Mouse (Mus musculus): ENCODE results near the gene Abhd5. TPM values are rescaled to one million over a fixed set of nuclear protein-coding genes. Genes with fewer than 3 reads are reported as not detected.

The Abhd5 gene
- polyA plus RNA-seq, 1 experiment from 2014 or later: 25.2 TPM

- no peak overlapping the region for H3K4me2 ChIP-seq
- no peak overlapping the region for H3K27ac ChIP-seq
- no peaks in the 10 kb centered on the region for H3K27me3 ChIP-seq (replicated peaks)
- H3K36me3 ChIP-seq: no peaks in the 10 kb centered on the region
- no peak overlapping the region for H3K9ac ChIP-seq
- ATAC-seq (ENCODE audit: insufficient read depth, low FRiP score, low read depth): no peak
- WGBS: 22% methylated on average over 13 of the region's 13 CpGs
- H3K4me1 ChIP-seq: no peaks in the 10 kb centered on the region
- no peaks in the 10 kb centered on the region for H3K9me3 ChIP-seq
- H3K4me3 ChIP-seq (replicated peaks): no peak overlapping the region
These were observed 69.7 kb downstream of the Abhd5 start for GRCm38 (mm10) chr9:122420772-122421764.

DNA sequence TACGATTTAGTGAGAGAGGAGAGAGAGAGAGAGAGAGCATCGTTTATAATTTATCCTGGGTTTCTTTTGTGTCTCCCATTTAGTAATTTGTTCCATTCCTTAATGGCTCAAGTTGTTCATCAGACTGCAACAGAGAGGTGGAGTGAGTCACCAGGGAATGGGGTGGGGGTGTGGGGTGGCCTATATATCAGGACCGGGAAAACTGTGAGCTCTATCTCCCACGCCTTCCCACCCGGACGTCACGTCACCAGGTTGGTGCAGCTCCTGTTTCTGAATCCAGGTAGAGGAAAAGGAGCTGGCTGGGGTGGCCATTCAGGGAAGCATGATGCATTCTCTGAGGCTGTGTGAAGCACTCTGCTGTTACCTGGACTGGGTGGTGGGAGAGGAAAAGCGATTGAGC, 70.5 kb downstream of the Abhd5 start:
- no peak overlapping the region for H3K4me3 ChIP-seq (replicated peaks)
- 84% methylated on average over 8 of the region's 8 CpGs for WGBS
- H3K27me3 ChIP-seq (replicated peaks): no peaks in the 10 kb centered on the region
- H3K36me3 ChIP-seq: no peaks in the 10 kb centered on the region
- no peak overlapping the region for H3K4me2 ChIP-seq
- no peak overlapping the region for H3K9ac ChIP-seq
- H3K4me1 ChIP-seq: no peaks in the 10 kb centered on the region
- no peaks in the 10 kb centered on the region for H3K9me3 ChIP-seq
- no peak overlapping the region for H3K27ac ChIP-seq
- ATAC-seq (ENCODE audit: insufficient read depth, low FRiP score, low read depth): no peak

DNA sequence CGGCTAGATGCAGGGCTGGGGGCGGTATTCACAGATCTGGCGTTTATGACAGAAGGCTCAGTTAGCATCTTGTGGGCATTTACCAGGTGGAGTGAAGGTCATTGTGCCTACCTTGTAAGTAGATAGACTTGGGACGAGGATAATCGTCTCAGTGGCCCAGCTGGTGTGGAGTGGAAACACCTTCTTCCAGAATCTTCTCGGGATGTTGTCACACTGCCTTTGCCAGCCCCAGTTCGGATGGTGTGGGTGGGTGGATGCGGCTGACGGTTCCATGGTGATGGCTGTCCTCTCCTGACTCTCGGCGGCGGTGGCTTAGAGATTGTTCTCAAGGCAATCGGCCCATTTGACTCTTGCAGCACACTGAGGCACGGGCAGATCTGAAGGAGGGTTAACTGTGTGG, 71.3 kb downstream of the Abhd5 start:
- Histone ChIP-seq H3K36me3 (no peaks in the 10 kb centered on the region), H3K4me3 (replicated peaks) (no peak overlapping the region), H3K27me3 (replicated peaks) (no peaks in the 10 kb centered on the region), H3K9me3 (no peaks in the 10 kb centered on the region), H3K4me1 (no peaks in the 10 kb centered on the region), H3K27ac (no peak overlapping the region), H3K4me2 (no peak overlapping the region), H3K9ac (no peak overlapping the region)
- no peak for ATAC-seq (ENCODE audit: insufficient read depth, low FRiP score, low read depth)
- WGBS: 85% methylated on average over 14 of the region's 14 CpGs

DNA sequence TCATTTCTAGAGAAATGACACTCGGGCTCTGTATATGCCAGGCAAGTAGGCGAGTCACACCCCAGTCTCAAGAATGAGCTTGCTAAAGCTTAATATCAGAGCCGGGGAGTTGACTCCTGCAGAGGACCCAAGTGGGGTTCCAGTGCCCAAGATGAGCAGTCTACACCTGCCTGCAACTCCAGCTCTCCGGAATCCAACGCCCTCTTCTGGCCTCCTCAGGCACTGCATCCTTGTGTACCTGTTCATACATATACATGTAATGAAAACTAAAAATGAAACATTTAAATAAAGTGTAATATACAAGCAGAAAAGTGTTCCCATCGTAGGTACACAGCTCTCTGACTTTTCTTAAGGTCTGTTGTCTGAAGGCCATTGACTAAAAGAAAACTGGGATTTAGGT, 71.7 kb downstream of the Abhd5 start:
- H3K4me1 ChIP-seq: no peaks in the 10 kb centered on the region
- H3K9ac ChIP-seq: no peak overlapping the region
- H3K4me2 ChIP-seq: no peak overlapping the region
- no peak overlapping the region for H3K4me3 ChIP-seq (replicated peaks)
- 62% methylated on average over 6 of the region's 6 CpGs for WGBS
- ATAC-seq (ENCODE audit: insufficient read depth, low FRiP score, low read depth): no peak
- no peaks in the 10 kb centered on the region for H3K36me3 ChIP-seq
- no peaks in the 10 kb centered on the region for H3K27me3 ChIP-seq (replicated peaks)
- no peak overlapping the region for H3K27ac ChIP-seq
- H3K9me3 ChIP-seq: no peaks in the 10 kb centered on the region

DNA sequence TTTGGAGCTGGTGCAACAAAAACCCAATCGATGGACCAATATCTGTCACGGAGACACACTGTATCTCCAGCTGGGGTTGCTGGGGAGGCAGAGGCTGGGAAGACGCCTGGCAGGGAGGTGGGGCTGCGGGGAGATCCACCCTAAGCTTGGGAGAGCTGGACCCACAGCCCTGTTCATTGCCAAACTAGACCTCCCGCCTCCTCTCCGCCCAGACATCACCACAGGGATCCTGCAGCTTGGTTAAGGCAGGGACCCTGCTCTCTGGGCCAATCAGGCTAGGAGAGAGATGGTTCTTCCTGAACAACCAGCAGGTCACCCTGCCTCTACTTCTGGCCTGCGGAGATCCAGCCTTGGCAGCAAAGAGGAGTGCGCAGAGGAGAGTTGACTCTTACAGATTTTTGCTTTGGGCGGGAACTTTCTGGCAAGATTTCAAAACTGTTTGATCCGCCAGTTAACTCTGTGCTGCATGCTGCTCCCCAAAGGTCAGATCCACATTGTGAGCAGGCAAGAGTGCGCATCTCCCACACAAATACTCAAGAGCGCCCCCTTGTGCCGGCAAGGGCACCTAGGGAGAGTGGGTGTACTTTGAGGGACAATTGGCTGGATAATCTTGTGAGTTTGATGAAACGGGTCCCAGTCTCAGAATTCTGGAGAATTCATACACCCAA, 73.7 kb downstream of the Abhd5 start:
- H3K9ac ChIP-seq: no peak overlapping the region
- H3K4me3 ChIP-seq (replicated peaks): no peak overlapping the region
- 38% methylated on average over 14 of the region's 14 CpGs for WGBS
- H3K4me2 ChIP-seq: 0 out of 2 replicates have a peak overlapping the region, but pooled peaks have one; percentile 14
- ATAC-seq (ENCODE audit: insufficient read depth, low FRiP score, low read depth): no peak
- no peaks in the 10 kb centered on the region for H3K36me3 ChIP-seq
- H3K9me3 ChIP-seq: no peaks in the 10 kb centered on the region
- H3K27me3 ChIP-seq (replicated peaks): no peaks in the 10 kb centered on the region
- H3K4me1 ChIP-seq: no peaks in the 10 kb centered on the region
- no peak overlapping the region for H3K27ac ChIP-seq

GRCm38 (mm10) chr9:122429058-122429649, 77.7 kb downstream of the Abhd5 start:
- H3K4me2 ChIP-seq: no peak overlapping the region
- H3K27ac ChIP-seq: no peak overlapping the region
- no peaks in the 10 kb centered on the region for H3K27me3 ChIP-seq (replicated peaks)
- no peak overlapping the region for H3K9ac ChIP-seq
- no peaks in the 10 kb centered on the region for H3K9me3 ChIP-seq
- no peaks in the 10 kb centered on the region for H3K4me1 ChIP-seq
- 74% methylated on average over 12 of the region's 12 CpGs for WGBS
- H3K4me3 ChIP-seq (replicated peaks): no peak overlapping the region
- ATAC-seq (ENCODE audit: insufficient read depth, low FRiP score, low read depth): no peak; the same call in 1 of the 2 replicates
- H3K36me3 ChIP-seq: no peaks in the 10 kb centered on the region

DNA sequence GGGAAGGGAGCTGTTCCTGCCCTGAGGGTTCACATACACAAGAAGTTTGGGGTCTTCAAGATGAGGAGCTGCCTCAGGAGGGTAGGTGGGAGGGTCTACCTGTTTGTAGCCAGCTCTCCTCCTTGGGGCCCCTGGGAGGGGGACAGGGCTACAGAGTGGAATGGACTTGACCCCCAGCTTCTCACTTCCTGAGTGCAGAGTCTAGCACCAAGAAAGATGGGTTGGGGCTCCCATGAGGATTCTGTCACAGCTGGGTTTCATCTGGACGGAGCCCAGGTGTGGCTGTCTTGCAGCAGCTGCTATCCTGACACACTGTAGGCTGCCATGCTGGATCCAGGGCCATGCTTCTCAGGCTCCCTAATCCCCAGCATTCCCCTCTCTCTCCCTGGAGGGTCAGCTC, 78.3 kb downstream of the Abhd5 start:
- Histone ChIP-seq H3K4me1 (no peaks in the 10 kb centered on the region), H3K36me3 (no peaks in the 10 kb centered on the region), H3K9me3 (no peaks in the 10 kb centered on the region), H3K4me3 (replicated peaks) (no peak overlapping the region), H3K9ac (no peak overlapping the region), H3K27me3 (replicated peaks) (no peaks in the 10 kb centered on the region), H3K27ac (no peak overlapping the region), H3K4me2 (no peak overlapping the region)
- 67% methylated on average over 1 of the region's 1 CpGs for WGBS
- ATAC-seq (ENCODE audit: insufficient read depth, low FRiP score, low read depth): no peak

Other genes starting within 250 kb of the Abhd5 start
- gene Snrk, start 234.3 kb upstream of the Abhd5 start, polyA plus RNA-seq (2015; fragmentation: Nextera tagmentation; extraction: Ambion mirVana): 54.2 and 56.1 TPM in 2 replicates
- gene Ano10, start 57.2 kb upstream of the Abhd5 start, polyA plus RNA-seq (2015; fragmentation: Nextera tagmentation; extraction: Ambion mirVana): 33.4 and 36.1 TPM in 2 replicates